Mouse (Mus musculus): ENCODE results near the gene Krtap4-8. TPM values are rescaled to one million over a fixed set of nuclear protein-coding genes. Genes with fewer than 3 reads are reported as not detected.
"Not testable (repeated sequence)": the region's sequence is repeated elsewhere in the genome, so short reads cannot be mapped to it uniquely, and the experiment has no call there.

The Krtap4-8 gene
- polyA plus RNA-seq (2016; fragmentation: Nextera tagmentation; extraction: Ambion mirVana): not detected in 2 replicates

GRCm38 (mm10) chr11:99780604-99781003, at the start of gene Krtap4-8:
TSS of gene Krtap4-8 (minus strand) at chr11:99780704.
- Histone ChIP-seq H3K9me3 (replicated peaks) (no peaks in the 10 kb centered on the region), H3K27me3 (replicated peaks) (no peaks in the 10 kb centered on the region), H3K4me3 (no peak within 1 kb of the TSS), H3K4me2 (no peak within 1 kb of the TSS), H3K27ac (ENCODE audit: poor library complexity, severe bottlenecking) (no peak within 1 kb of the TSS), H3K36me3 (no peaks in the 10 kb centered on the region), H3K4me1 (replicated peaks) (peaks cover 5% of the 10 kb centered on the region; the same call in 1 of the 2 replicates), H3K9ac (no peak within 1 kb of the TSS)
- 87% methylated on average over 2 of the region's 2 CpGs for WGBS
- ATAC-seq (ENCODE audit: insufficient number of reproducible peaks, low FRiP score): no peak

- not testable (repeated sequence) for H3K4me1 ChIP-seq (replicated peaks); H3K4me2 ChIP-seq; H3K9me3 ChIP-seq (replicated peaks); H3K27me3 ChIP-seq (replicated peaks); H3K4me3 ChIP-seq; H3K27ac ChIP-seq (ENCODE audit: poor library complexity, severe bottlenecking); ATAC-seq (ENCODE audit: insufficient number of reproducible peaks, low FRiP score); H3K36me3 ChIP-seq; H3K9ac ChIP-seq
- 77% methylated on average over 2 of the region's 2 CpGs for WGBS
Measured at GRCm38 (mm10) chr11:99815566-99815965, 35.1 kb upstream of the Krtap4-8 start, which contains the start of gene Gm11564. TSS of gene Gm11564 (minus strand) at chr11:99815666.

DNA sequence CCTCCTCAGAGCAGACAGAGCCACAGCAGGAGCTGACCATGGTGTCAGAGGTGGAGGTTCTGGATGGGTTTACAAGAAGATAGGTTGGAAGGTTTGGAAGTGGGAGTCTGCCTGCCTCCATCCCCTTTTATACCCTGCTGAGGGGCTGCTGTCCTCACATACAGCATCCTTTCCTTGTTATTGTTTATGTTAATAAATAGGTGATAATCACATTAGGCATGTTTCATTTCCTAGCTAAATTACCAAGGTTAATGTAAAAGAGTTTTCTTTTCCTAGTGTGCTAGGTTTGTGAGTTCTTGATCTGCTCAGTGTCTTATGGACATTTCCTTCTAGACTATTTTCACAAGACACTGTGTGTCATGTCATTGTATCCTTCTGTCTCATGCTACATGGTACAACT, 29.3 kb upstream of the Krtap4-8 start, which contains the start of gene Krtap4-13:
Gene Krtap4-13 (minus strand): TSS at position 101 of the 400 bp plus-strand sequence.
- H3K9ac ChIP-seq; H3K9me3 ChIP-seq (replicated peaks); H3K4me3 ChIP-seq; H3K4me2 ChIP-seq; H3K27ac ChIP-seq (ENCODE audit: poor library complexity, severe bottlenecking); H3K36me3 ChIP-seq; ATAC-seq (ENCODE audit: insufficient number of reproducible peaks, low FRiP score); H3K4me1 ChIP-seq (replicated peaks); H3K27me3 ChIP-seq (replicated peaks): not testable (repeated sequence)

DNA sequence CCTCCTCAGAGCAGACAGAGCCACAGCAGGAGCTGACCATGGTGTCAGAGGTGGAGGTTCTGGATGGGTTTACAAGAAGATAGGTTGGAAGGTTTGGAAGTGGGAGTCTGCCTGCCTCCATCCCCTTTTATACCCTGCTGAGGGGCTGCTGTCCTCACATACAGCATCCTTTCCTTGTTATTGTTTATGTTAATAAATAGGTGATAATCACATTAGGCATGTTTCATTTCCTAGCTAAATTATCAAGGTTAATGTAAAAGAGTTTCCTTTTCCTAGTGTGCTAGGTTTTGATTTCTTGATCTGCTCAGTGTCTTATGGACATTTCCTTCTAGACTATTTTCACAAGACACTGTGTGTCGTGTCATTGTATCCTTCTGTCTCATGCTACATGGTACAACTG, 23.8 kb upstream of the Krtap4-8 start, which contains the start of gene Gm11554:
Gene Gm11554 (minus strand): TSS at position 101 of the 400 bp plus-strand sequence.
- H3K4me2 ChIP-seq; H3K9me3 ChIP-seq (replicated peaks); H3K4me1 ChIP-seq (replicated peaks); H3K36me3 ChIP-seq; H3K4me3 ChIP-seq; H3K9ac ChIP-seq; H3K27me3 ChIP-seq (replicated peaks); H3K27ac ChIP-seq (ENCODE audit: poor library complexity, severe bottlenecking); ATAC-seq (ENCODE audit: insufficient number of reproducible peaks, low FRiP score): not testable (repeated sequence)
- WGBS: no CpG with 5 or more reads among the region's 1 CpGs

DNA sequence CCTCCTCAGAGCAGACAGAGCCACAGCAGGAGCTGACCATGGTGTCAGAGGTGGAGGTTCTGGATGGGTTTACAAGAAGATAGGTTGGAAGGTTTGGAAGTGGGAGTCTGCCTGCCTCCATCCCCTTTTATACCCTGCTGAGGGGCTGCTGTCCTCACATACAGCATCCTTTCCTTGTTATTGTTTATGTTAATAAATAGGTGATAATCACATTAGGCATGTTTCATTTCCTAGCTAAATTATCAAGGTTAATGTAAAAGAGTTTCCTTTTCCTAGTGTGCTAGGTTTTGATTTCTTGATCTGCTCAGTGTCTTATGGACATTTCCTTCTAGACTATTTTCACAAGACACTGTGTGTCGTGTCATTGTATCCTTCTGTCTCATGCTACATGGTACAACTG, 18.3 kb upstream of the Krtap4-8 start, which contains the start of gene Gm11569:
Gene Gm11569 (minus strand): TSS at position 101 of the 400 bp plus-strand sequence.
- H3K27me3 ChIP-seq (replicated peaks); H3K4me2 ChIP-seq; H3K27ac ChIP-seq (ENCODE audit: poor library complexity, severe bottlenecking); H3K9me3 ChIP-seq (replicated peaks); ATAC-seq (ENCODE audit: insufficient number of reproducible peaks, low FRiP score); H3K4me1 ChIP-seq (replicated peaks); H3K4me3 ChIP-seq; H3K36me3 ChIP-seq; H3K9ac ChIP-seq: not testable (repeated sequence)
- WGBS: no CpG with 5 or more reads among the region's 1 CpGs

DNA sequence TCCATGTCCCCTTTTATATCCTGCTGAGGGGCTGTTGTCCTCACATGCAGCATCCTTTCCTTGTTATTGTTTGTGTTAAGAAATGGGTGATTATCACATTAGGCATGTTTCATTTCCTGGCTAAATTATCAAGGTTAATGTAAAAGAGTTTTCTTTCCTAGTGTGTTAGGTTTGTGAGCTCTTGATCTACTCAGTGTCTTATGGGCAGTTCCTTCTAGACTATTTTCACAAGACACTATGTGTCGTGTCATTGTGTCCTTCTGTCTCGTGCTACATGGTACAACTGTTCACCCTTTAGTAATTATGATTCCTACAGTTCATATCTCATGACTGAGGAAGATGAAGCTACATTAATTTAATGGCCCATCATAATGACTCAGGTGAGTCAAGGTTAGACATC, 12.9 kb upstream of the Krtap4-8 start, which contains the start of gene Gm11596:
Gene Gm11596 (minus strand): TSS at position 101 of the 400 bp plus-strand sequence.
- ATAC-seq (ENCODE audit: insufficient number of reproducible peaks, low FRiP score): no peak
- no peaks in the 10 kb centered on the region for H3K4me1 ChIP-seq (replicated peaks)
- no peaks in the 10 kb centered on the region for H3K36me3 ChIP-seq
- H3K9ac ChIP-seq: no peak within 1 kb of the TSS
- H3K4me3 ChIP-seq: no peak within 1 kb of the TSS
- no peaks in the 10 kb centered on the region for H3K9me3 ChIP-seq (replicated peaks)
- 70% methylated on average over 2 of the region's 2 CpGs for WGBS
- no peak within 1 kb of the TSS for H3K27ac ChIP-seq (ENCODE audit: poor library complexity, severe bottlenecking)
- no peaks in the 10 kb centered on the region; the same call in 1 of the 2 replicates for H3K27me3 ChIP-seq (replicated peaks)
- H3K4me2 ChIP-seq: no peak within 1 kb of the TSS

- H3K4me2 ChIP-seq; H3K9me3 ChIP-seq (replicated peaks); H3K27me3 ChIP-seq (replicated peaks); H3K9ac ChIP-seq; H3K27ac ChIP-seq (ENCODE audit: poor library complexity, severe bottlenecking); H3K36me3 ChIP-seq; H3K4me1 ChIP-seq (replicated peaks); H3K4me3 ChIP-seq; ATAC-seq (ENCODE audit: insufficient number of reproducible peaks, low FRiP score): not testable (repeated sequence)
Measured at GRCm38 (mm10) chr11:99784900-99785299, 4.4 kb upstream of the Krtap4-8 start, which contains the start of gene Krtap4-9. TSS of gene Krtap4-9 (plus strand) at chr11:99785200.

DNA sequence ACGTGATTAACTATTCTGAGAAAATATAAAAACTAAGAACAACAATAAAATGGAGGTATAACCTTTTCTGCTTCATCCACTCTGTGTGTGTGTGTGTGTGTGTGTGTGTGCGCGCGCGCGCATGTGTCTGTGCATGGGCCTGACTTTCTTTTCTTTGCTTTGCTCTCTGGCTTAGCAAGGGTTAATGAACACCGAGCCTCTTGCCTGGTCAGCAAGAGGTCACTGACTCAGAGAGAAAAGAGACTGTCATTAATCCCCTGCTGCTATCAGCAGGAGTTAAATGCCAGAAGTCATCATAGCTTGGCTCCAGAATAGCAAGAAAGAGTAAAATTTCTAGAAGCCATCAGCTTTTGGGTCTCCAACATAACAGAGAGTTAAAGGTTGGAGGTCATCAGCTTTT, 2.1 kb downstream of the Krtap4-8 start:
- Histone ChIP-seq H3K36me3 (no peaks in the 10 kb centered on the region), H3K4me3 (no peak overlapping the region), H3K9me3 (replicated peaks) (no peaks in the 10 kb centered on the region), H3K9ac (no peak overlapping the region), H3K4me1 (replicated peaks) (peaks cover 5% of the 10 kb centered on the region; the same call in 1 of the 2 replicates), H3K27me3 (replicated peaks) (no peaks in the 10 kb centered on the region), H3K4me2 (no peak overlapping the region), H3K27ac (ENCODE audit: poor library complexity, severe bottlenecking) (no peak overlapping the region)
- no peak for ATAC-seq (ENCODE audit: insufficient number of reproducible peaks, low FRiP score)
- 68% methylated on average over 7 of the region's 7 CpGs for WGBS

DNA sequence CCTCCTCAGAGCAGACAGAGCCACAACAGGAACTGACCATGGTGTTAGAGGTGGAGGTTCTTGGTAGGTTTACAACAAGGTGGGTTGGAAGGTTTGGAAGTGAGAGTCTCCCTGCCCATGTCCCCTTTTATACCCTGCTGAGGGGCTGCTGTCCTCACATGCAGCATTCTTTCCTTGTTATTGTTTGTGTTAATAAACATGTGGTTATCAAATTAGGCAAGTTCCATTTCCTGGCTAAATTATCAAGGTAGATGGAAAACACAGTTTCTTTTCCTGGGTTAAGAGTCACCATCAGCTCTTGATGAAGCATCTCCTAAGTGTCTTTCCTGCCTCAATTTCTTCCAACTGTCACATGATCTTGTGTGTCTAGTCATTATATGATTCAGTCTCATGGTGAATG, 7.7 kb downstream of the Krtap4-8 start, which contains the start of gene Gm11595:
Gene Gm11595 (minus strand): TSS at position 101 of the 400 bp plus-strand sequence.
- H3K9me3 ChIP-seq (replicated peaks); H3K27ac ChIP-seq (ENCODE audit: poor library complexity, severe bottlenecking); H3K9ac ChIP-seq; H3K36me3 ChIP-seq; ATAC-seq (ENCODE audit: insufficient number of reproducible peaks, low FRiP score); H3K4me2 ChIP-seq; H3K27me3 ChIP-seq (replicated peaks); H3K4me1 ChIP-seq (replicated peaks); H3K4me3 ChIP-seq: not testable (repeated sequence)

- Histone ChIP-seq H3K36me3 (no peaks in the 10 kb centered on the region), H3K4me3 (no peak overlapping the region), H3K9ac (no peak overlapping the region), H3K4me2 (no peak overlapping the region), H3K9me3 (replicated peaks) (no peaks in the 10 kb centered on the region), H3K27me3 (replicated peaks) (0 out of 2 replicates have a peak, but pooled peaks cover 4% of the 10 kb centered on the region), H3K27ac (ENCODE audit: poor library complexity, severe bottlenecking) (no peak overlapping the region), H3K4me1 (replicated peaks) (no peaks in the 10 kb centered on the region)
- no peak for ATAC-seq (ENCODE audit: insufficient number of reproducible peaks, low FRiP score)
- 72% methylated on average over 2 of the region's 2 CpGs for WGBS
Measured at GRCm38 (mm10) chr11:99768410-99768809, 12.1 kb downstream of the Krtap4-8 start.

DNA sequence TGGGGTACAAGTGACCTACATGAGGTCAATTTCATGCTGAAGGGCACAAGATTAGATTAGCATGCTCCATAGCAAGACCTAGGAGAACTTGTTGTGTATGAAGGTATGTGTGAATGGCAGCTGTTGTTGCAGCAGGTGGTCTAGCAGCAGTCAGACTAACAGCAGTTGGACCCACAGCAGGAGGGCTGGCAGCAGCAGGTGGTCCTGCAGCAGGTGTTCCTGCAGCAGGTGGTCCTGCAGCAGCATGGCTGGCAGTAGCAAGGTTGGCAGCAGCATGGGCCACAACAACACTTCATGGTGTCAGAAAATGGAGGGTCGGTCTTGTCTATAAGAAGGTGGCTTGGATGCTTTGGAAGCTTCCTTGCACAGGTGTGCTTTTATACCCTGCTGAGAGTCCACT, 21.6 kb downstream of the Krtap4-8 start:
- H3K9me3 ChIP-seq (replicated peaks): 0 out of 2 replicates have a peak, but pooled peaks cover 5% of the 10 kb centered on the region
- H3K4me2 ChIP-seq: no peak overlapping the region
- WGBS: 72% methylated on average over 1 of the region's 1 CpGs
- no peak overlapping the region for H3K27ac ChIP-seq (ENCODE audit: poor library complexity, severe bottlenecking)
- H3K4me3 ChIP-seq: no peak overlapping the region
- H3K36me3 ChIP-seq: no peaks in the 10 kb centered on the region
- no peaks in the 10 kb centered on the region for H3K4me1 ChIP-seq (replicated peaks)
- ATAC-seq (ENCODE audit: insufficient number of reproducible peaks, low FRiP score): no peak
- H3K9ac ChIP-seq: no peak overlapping the region
- no peaks in the 10 kb centered on the region for H3K27me3 ChIP-seq (replicated peaks)

DNA sequence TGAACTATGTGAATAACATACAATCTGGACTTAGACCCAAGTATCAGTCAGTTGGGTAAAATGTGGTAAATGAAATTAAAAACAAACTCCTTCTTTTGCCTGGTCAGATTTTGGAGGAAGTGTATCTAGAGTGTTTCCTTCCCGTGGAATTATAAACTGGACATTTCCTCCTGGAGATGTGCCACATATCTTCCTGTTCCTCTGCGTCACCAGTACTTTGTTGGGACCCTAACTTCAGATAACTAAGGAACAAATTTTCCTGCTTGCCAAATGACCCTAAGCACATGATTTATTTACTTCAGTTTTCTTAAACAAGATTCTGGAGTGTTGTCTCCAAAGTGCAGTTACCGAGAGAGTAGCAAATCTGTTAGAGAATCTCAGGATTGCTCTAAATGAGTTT, 36.5 kb downstream of the Krtap4-8 start:
- no peak for ATAC-seq (ENCODE audit: insufficient number of reproducible peaks, low FRiP score)
- H3K4me2 ChIP-seq: no peak overlapping the region
- H3K4me3 ChIP-seq: no peak overlapping the region
- H3K27me3 ChIP-seq (replicated peaks): no peaks in the 10 kb centered on the region
- no peak overlapping the region for H3K27ac ChIP-seq (ENCODE audit: poor library complexity, severe bottlenecking)
- H3K9me3 ChIP-seq (replicated peaks): peaks cover 3% of the 10 kb centered on the region; the same call in 1 of the 2 replicates
- H3K4me1 ChIP-seq (replicated peaks): no peaks in the 10 kb centered on the region
- H3K36me3 ChIP-seq: no peaks in the 10 kb centered on the region
- H3K9ac ChIP-seq: no peak overlapping the region
- 76% methylated on average over 3 of the region's 3 CpGs for WGBS
